Mouse (Mus musculus): ENCODE data around the gene Map4k1.

Map4k1 gene

DNA sequence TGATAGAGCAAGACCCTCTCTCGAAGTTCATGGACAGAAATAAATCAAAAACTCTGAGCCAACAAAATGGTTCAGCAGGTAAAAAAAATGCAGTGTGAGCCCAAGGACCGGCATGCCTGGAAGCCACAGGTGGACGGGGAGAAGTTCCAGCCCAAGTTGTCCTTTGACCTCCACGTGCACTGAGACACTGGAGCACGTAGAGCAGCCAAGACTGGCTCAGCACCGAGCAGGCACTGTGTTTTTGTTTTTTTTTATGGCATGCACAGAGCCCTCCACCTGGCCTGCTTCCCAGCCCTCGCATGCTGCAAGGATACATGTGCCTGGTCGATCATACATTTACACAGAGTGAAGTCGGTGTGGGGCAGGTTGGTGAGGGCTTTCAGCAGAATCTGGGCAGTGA is 4.3 kb upstream of the Map4k1 start:
- DNase-seq (ENCODE audit: low spot score) = no peak

DNA sequence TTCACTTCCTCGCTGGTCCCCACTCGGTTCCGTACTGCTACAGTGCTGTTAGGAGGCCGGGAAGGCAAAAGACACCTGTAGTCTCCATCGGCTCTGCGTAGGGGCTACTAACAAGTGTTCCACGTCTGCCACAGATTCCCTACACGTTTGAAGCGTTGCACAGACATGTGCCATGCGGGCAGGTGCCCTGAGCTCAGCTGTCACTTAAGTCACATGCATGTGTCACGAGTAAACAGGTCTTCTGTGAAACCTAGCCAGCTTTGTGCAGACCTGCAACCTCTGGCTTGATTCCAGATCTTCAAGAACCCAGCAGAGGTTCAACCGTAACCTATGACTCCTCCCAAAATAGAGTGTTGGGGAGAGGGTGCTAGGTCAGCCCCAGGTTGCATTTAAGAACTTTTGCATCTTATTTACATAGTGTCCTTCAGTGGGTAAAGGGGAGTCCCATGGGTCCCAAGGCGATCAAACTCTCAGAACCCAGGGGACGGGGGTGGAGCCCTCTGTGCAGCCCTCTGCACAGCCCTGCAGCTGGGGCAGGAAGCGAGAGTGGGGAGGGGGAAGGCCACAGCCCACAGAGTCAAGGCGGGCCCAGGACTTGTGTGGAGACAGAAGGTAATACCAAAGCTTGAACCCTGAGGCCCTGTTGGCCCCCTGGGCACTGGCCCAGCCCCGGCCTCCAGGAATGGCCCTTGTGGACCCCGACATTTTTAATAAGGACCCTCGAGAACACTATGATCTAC is 594 bp downstream of the Map4k1 start:
- no peak for DNase-seq (ENCODE audit: low spot score)

DNA sequence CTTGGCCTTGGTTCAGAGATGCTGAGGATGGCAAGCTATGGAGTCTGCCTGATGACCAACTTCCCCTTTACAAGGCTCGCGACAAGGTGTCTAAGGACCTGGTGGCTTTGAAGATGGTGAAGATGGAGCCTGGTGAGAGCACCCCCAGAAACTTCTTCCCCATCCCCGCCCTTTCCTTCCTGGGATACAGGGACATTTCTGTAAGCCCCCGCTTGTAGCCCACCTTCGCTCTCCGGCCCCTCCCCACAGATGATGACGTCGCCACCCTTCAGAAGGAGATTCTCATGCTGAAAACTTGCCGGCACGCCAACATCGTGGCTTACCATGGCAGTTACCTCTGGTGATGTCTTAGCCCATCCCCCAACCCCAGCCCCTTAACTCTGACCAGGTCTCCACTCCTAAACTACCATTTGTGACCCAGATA is 1.3 kb downstream of the Map4k1 start:
- no peak for DNase-seq (ENCODE audit: low spot score)

DNA sequence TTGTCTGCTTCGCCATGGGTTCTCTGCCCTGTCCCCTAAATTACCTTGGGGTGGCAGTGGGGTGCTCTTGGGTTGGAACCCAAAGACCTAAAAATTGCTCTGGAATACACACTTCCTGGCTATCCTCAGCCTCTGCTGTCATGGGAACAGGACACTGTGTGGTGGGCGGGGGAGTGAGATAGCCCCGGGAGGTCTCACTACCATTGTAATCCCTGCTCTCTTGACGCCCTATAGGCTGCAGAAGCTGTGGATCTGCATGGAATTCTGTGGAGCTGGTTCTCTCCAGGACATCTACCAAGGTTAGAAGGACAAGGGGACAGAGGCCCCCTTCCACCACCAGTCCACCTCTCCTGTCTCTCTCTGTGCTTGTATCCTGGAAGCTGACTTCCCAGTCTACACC is 2.0 kb downstream of the Map4k1 start:
- no peak for DNase-seq (ENCODE audit: low spot score)

DNA sequence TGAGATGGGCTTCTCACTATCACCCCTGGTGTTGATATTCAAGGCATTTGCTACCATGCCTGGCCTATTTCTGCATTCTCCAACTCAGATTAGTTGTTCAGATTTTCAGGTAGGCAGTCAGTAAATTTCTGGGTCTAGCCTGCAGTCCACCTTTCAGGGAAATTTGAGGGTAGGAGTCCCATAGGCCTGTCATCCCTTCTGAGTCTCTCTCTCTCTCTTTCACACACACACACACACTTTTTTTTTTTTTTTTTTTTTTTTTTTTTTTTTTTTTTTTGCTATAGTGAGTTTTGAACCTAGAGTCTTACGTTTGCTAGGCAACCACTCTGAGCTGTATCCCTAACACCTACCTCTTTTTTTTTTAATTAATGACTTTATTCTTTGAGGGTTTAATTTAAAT is 2.6 kb downstream of the Map4k1 start:
- no peak for DNase-seq (ENCODE audit: low spot score)

DNA sequence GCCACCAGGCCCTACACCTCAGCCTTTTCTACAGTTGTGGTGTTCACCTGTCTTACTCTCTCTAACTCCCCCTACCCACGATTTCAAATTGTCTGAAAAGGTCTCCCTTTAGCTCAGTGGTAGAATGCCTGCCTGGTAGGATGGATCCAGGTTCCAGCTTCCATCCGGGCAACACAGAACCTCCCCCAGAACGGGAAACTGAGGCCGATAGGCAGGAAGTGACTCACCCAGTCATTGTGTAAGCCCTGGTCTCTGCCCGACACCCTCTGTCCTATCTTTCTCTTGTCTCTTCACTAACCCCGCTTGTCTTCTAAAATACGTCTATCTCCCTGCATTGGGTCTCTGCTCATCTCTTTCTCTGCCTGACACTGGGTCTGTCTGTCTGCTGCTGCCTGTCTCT is 3.4 kb downstream of the Map4k1 start:
- no peak for DNase-seq (ENCODE audit: low spot score)

DNA sequence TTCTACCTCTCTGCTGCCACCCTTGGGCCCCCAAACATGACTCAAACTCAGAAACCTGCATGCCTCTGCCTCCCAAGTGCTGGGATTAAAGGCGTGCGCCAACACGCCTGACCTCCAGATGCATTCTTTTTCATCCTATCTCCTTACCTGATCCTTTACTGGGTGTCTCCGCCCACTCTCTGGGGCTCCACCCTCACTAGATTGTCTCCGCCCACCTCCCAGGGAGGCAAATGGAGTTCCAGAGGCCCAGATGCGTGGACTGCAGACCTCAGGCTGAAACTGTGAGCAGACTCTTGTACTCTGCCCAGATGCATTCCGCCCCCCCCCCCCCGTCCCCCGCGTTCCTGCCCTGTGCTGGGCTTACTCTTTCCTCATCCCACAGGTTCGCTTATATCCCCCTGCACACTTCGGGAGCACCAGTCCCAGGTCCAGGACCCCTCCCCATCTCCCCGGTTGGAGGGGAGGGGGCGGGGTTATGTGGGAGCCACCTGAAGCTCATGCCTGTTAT is 9.0 kb downstream of the Map4k1 start:
- no peak for DNase-seq (ENCODE audit: low spot score)

DNA sequence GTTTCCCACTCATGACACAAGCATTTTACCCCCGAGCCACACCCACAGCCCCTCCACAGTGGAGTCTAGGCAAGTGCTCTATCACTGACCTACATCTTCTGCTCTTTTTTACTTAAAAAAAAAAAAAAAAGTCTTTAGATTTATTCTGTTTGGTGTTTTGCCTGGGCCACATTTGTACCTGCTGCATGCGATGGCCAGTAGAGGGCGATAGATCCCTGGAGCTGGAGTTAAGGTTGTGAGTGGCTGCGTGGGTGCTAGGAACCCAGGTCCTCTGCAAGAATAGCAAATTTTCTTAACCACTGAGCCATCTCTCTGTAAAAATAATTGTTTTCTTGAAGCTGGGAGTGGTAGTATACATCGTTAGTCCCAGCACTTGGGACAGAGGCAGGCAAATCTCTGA is 9.8 kb downstream of the Map4k1 start:
- DNase-seq (ENCODE audit: low spot score) = no peak

DNA sequence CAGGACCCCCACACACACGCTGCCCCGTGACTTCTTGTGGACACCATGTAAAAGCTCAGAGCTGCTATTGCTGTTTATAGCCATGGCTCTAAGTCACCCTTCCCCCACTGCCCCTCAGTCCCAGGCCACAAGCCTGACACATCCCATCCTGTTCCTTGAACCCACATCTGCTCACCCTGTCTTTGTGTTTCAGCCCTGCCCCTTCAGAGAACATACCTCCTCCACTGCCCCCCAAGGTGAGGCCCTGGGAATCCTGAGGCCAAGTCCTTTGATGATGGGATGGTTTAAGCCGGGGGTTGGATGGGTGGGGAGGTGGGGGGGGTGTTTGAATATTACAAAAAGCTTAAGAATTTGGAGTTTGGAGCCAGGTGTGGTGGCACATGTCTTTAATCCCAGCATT is 11.1 kb downstream of the Map4k1 start:
- DNase-seq (ENCODE audit: low spot score) = no peak

DNA sequence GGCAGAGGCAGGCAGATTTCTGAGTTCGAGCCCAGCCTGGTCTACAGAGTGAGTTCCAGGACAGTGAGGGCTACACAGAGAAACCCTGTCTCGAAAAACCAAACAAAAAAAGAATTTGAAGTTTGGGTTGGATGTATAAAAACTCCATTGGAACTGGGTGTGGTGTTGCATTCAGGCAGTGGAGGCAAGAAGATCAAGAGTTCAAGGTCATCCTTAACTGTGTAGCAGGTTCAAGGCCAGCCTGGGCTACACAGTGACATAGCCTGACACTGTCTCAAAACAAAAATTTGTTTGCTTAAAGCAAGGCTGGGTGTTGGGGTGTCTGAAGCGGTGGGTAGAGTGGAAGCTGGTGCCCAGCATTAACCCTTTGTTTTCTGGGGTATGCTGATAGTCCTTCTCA is 11.6 kb downstream of the Map4k1 start:
- no peak for DNase-seq (ENCODE audit: low spot score)

DNA sequence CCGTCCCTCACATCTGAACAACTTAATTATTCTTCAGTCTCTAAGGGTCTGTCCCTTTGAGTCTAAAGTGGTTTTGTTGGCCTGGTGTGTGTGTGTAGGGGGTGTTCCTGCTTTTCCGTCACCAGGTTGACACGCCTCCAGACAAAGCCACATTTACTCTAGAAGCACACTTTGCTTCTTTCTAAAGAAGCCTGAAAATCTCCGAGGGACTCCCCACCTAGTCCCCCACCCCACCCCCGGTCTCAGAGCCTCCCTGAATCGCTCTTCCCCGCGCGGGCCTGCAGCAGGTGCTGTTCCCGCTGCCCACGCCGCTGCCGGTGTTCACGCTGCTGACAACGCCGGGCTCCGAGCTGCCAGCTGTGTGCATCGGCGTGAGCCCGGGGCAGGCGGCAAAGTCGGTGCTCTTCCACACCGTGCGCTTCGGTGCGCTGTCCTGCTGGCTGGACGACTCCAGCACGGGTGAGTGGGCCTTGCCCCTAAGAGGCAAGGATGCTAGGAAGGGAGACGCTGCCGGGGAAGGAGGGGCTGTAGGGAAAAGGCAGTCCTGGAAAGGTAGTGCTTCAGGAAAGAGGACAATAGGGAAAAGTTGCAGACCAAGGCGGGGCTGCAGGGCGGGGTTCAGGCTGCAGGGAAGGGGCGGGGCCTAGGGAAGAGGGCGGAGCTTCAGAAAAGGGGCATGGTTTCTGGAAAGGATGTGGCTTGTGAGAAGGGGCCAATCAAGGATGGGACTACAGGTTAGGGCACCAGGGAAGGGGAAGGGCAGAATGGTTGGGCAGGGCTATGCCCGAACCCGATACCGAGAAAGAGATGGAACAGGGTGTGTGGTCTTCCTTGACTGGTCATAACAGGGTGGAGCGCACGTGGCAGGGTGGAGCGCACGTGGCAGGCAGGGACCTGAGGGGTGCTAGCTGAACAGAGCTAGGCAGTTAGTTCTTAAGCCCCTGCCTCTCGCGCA is 19.1 kb downstream of the Map4k1 start:
- DNase-seq (ENCODE audit: low spot score) = peak; percentile 82

DNA sequence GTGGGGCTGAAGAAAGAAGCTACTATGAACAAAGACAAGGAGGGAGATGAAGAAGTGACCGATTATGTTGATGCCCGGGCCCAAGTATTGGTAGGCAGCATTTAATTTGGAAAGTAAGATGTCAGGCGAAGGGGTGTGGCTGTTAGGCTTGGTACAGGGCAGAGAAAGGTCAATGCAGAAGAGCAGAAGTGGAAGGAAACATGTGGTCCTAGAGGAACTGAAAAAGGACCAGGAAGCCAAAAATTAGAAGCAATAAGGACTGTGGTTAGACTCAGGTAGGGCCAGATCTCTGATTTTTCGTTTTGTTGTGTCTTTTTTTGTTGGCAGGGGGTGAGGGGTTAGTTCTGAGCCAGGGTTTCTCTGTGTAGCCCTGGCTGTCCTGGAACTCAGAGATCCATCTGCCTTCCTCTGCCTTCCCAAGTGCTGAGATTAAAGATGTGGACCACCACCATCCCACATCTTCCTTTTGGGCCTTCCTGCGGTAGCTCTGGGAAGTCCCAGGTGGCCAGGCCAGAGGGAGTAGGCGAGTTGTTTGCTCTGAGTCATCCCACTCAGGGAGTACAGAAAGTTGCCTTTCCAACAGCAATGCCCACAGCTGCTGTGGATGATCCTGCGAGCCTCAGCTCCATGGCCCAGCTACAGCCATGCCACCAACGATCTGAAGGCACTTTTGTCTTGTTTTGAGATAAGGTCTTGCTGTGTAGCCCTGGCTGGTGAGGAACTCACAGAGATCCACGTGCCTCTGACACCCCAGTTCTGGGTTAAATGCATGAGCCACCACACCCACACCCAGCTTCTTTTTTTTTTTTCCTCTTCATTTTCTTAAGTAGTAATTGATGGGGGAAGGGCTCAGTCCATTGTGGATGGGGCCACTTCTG is 25.6 kb downstream of the Map4k1 start:
- no peak for DNase-seq (ENCODE audit: low spot score)

DNA sequence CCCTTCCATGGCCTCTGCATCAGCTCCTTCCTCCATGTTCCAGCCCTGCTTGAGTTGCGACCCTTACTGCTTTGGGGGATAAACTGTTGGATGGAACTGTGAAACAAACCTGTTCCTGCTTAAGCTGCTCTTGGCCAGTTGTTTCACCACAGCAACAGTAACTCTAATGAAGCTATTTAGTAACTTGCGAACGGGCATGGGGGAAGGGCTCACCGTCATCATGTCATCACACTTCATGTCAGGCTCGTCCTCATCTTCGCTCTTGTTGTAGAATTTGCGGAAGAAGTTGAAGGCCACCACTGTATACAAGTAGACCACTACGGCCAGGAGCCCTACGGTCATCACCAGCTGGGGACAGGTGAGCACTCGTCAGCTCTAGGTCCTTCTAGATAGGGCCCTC is 26.3 kb downstream of the Map4k1 start:
- no peak for DNase-seq (ENCODE audit: low spot score)

DNA sequence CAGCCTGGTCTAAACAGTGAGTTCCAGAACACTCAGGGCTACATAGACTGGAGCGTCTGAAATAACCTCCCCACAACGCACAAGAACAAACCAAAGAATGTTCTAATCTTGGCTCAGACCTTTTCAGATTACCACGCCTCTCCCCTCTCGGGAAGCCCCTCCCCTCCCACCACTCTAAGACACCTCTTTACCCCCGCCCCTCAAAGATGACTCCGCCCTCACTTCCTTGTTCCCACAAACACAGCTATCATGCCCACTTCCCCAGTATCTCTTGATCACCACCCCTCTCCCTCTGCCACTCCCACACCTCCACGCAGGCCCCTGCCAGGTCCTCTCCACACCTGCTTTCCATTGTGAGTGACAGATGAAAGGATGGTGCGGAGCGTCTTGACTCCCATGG is 26.9 kb downstream of the Map4k1 start:
- no peak for DNase-seq (ENCODE audit: low spot score)

DNA sequence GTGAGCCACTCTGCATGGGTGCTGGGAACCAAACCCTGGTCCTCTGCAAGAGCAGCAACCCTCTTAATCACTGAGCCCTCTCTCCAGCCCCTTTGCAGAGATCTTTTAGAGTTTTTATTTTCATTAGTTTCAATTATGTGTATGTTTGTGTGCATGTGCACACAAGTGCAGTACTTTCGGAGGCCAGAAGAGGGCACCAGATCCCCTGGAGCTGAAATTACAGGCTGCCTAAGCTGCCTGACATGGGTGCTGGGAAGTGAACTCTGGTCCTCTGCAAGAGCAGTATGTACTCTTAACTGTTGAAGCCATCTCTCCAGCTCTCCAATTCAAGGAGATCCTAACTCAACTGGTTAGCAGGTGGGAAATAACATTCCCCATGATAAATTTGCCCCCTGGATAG is 33.1 kb downstream of the Map4k1 start:
- DNase-seq (ENCODE audit: low spot score) = no peak

DNA sequence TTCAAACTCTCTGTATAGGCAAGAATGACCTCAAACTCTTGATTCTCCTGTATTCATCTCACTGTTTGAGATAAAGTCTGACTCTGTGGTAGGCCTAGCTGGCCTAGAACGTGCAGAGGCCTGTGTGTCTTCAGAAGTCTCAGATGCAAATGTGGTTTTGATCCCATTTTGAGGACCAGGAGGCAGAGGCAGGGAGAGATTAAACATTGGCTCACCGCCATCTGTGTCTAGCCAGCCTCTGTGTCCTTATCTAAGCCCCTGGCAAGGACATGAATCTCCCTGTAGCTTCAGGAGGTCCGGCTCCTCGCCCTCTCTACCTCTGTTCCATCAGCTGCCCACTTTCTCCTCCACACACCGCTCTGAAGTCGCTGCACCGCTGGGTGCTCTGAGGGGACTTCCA is 34.6 kb downstream of the Map4k1 start:
- DNase-seq (ENCODE audit: low spot score) = no peak

DNA sequence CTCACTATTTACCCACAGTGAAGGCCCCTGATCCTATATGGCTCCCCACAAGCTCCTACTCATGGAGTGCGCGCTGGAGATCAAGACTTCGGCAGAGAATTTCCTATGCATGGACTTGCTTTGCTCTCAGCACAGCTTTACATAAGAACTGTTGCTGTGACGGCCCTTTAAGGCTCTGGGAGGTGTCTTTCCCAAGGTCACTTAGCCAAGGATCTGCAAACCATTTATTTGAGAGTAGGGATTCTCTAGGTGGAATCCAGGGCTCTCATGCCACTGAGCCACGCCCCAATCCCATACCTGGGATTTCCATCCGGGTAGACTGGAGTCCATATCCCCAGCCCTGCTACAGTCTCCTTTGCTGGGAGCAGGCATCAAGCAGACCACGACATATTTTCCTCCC is 35.4 kb downstream of the Map4k1 start:
- no peak for DNase-seq (ENCODE audit: low spot score)

DNA sequence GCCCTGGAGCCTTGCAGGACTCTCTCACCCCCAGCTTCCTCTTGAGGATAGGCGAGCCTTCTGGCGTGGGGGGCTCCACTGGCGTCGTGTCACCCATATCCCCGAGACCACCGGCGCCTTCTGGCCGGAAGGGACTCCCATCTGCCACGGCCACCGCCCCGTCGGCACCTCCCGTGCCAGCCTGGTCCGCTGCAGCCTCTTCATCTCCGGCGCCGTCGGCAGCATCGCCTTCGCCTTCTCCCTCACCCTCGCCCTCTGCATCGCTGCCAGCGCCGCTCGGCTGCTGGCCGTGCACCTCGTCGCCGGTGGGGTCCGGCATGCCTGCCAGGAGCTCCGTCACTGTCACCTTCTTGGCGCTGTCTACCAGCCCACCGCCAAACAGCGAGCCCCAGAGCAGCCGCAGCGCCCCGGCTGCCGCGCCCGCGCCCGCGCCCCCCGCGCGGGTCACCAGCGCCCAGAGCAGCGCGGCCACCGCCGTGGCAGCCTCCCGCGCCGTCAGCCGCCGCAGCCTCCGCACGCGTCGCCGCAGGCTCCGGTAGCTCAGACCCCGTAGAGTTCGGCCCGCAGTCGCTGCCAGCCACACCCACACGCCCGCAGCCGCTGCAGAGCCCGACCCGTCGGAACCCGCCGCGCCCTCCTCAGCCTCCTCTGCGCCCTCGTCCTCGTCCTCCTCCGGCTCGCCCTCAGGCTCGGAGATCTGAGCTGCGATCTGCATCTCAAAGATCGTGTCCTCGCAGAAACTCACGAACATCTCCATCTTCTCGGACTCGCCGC is 37.8 kb downstream of the Map4k1 start:
- DNase-seq (ENCODE audit: low spot score) = no peak

DNA sequence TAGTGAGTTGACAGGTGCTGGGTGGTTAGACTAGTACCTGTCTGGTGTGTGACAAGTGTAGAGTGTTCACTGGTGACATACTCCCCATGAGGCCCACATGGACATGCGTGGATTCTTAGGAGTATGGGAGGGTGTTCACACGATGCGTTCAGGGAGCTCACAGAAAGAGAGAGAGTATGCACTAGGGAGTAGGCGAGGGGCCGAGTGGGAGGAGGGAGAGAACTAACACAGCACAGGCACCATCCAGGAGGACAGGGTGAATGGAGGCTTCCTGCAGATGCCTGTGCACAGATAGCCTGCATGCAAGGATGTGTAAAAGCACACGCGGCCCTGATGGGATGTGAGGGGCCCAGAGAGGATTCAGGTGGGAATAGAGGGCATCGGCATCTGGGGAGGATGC is 40.6 kb downstream of the Map4k1 start:
- no peak for DNase-seq (ENCODE audit: low spot score)

DNA sequence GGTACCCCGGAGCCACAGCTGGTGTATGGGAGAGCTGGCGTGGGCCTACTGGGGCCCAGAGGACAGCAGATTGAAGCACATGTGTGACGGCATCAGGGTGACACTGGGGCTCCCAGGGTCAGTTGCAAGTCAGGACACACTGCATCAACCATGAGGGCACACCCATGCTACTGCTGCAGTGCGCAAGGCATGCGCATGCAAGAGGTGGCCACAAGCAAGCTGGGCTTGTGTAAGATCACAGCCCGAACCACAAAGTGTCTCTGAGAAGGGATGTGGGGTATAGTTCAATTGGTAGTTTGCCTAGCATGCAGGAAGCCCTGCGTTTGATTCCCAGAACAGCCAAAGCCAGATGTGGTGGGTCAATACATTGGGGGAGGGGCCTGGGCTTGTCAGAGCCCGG is 41.7 kb downstream of the Map4k1 start:
- DNase-seq (ENCODE audit: low spot score) = no peak

DNA sequence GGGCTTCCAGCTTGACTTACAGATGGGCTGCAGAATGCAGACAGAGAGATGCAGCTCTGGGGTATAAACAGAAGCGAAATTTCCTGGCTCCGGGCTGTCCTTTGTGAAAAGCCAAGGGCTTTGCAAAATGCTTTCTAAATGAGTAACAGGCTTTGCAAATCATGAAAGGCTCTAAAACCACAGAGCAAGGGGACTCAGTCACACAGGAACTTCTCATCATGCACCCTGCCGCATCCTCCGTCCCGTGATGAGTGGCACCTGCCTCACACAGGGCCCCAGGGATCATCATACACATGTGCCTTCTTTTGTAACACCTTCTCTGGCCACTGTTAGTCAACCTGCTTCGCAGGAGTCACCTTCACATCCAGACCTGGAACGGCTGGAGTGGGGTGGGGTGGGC is 43.7 kb downstream of the Map4k1 start:
- DNase-seq (ENCODE audit: low spot score) = no peak

Measured in c-Kit-positive CD71-positive TER-119-positive erythroid progenitor cells, embryonic 14.5 days (primary cell).